Mouse (Mus musculus): ENCODE results near the gene Pom121l2.

DNA sequence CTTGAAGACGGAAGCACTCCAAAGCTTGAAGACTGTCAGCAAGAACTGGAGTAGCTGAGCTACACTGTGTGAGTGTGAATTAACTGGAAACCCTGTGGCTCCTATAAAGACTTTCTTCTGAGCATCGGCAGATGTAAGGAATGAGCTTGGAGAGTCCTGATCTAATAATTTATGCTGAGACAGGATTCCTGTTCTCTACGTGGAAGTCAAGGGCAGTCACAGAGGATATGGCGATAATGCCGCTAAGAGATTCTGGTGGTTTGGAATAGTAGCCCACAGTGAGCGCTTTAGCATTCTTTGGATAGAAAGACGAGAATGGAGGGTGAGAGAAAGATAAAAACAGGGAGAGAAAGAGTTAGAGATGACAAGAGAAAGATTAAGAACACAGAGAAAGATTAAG, 26.9 kb downstream of the Pom121l2 start:
- TF ChIP-seq CTCF (IDR thresholded peaks at IDR 0.05; ENCODE audit: low read depth, low read length) (no peak), POLR2A (IDR thresholded peaks at IDR 0.05; ENCODE audit: borderline replicate concordance, low read depth, low read length) (no peak)
